Mouse (Mus musculus): Measurements from ENCODE around the gene Vmn1r86. TPM values are rescaled to one million over a fixed set of nuclear protein-coding genes. Genes with fewer than 3 reads are reported as not detected.
A peak's percentile ranks its signal among the peaks of the same experiment; 100 is the strongest.
"Not testable (repeated sequence)": the region's sequence is repeated elsewhere in the genome, so short reads cannot be mapped to it uniquely, and the experiment has no call there.

Gene Vmn1r86
- polyA plus RNA-seq (2015; fragmentation: Nextera tagmentation; extraction: Ambion mirVana): not detected in 2 replicates

GRCm38 (mm10) chr7:13119817-13120216 lies at the start of gene Vmn1r86:
TSS of gene Vmn1r86 (minus strand) at chr7:13119917.
- no peak for TF ChIP-seq CTCF (IDR thresholded peaks at IDR 0.05; ENCODE audit: low read depth)
- no peak within 1 kb of the TSS for H3K27ac ChIP-seq
- H3K4me1 ChIP-seq (replicated peaks; ENCODE audit: insufficient read depth, low read length): no peaks in the 10 kb centered on the region
- H3K27me3 ChIP-seq (ENCODE audit: insufficient read depth, low read length): no peaks in the 10 kb centered on the region
- no peak within 1 kb of the TSS for H3K4me3 ChIP-seq (replicated peaks; ENCODE audit: low read depth, low read length)
- ATAC-seq (replicated peaks; ENCODE audit: low FRiP score, low read depth) (no peak), DNase-seq (ENCODE audit: low spot score) (no peak)
- H3K4me2 ChIP-seq (ENCODE audit: low read length): no peak within 1 kb of the TSS
- H3K9me3 ChIP-seq (replicated peaks; ENCODE audit: low read length): no peaks in the 10 kb centered on the region
- H3K36me3 ChIP-seq (ENCODE audit: insufficient read depth, low read length): no peaks in the 10 kb centered on the region
- H3K9ac ChIP-seq (ENCODE audit: low read depth, low read length): no peak within 1 kb of the TSS

GRCm38 (mm10) chr7:13159268-13159667 lies 39.6 kb upstream of the Vmn1r86 start, which contains the start of gene Vmn1r88:
TSS of gene Vmn1r88 (plus strand) at chr7:13159568.
- H3K4me2 ChIP-seq (ENCODE audit: low read length): no peak within 1 kb of the TSS
- DNase-seq (ENCODE audit: low spot score) (no peak), ATAC-seq (replicated peaks; ENCODE audit: low FRiP score, low read depth) (no peak)
- no peaks in the 10 kb centered on the region for H3K9me3 ChIP-seq (replicated peaks; ENCODE audit: low read length)
- H3K27ac ChIP-seq: no peak within 1 kb of the TSS
- H3K27me3 ChIP-seq (ENCODE audit: insufficient read depth, low read length): no peaks in the 10 kb centered on the region
- no peaks in the 10 kb centered on the region for H3K4me1 ChIP-seq (replicated peaks; ENCODE audit: insufficient read depth, low read length)
- H3K9ac ChIP-seq (ENCODE audit: low read depth, low read length): no peak within 1 kb of the TSS
- TF ChIP-seq CTCF (IDR thresholded peaks at IDR 0.05; ENCODE audit: low read depth): no peak
- no peaks in the 10 kb centered on the region for H3K36me3 ChIP-seq (ENCODE audit: insufficient read depth, low read length)
- no peak within 1 kb of the TSS for H3K4me3 ChIP-seq (replicated peaks; ENCODE audit: low read depth, low read length)

GRCm38 (mm10) chr7:13140057-13140456 lies 20.3 kb upstream of the Vmn1r86 start, which contains the start of gene Vmn1r87:
TSS of gene Vmn1r87 (minus strand) at chr7:13140157.
- TF ChIP-seq CTCF (IDR thresholded peaks at IDR 0.05; ENCODE audit: low read depth): no peak
- Histone ChIP-seq H3K4me3 (replicated peaks; ENCODE audit: low read depth, low read length) (no peak within 1 kb of the TSS), H3K9ac (ENCODE audit: low read depth, low read length) (no peak within 1 kb of the TSS), H3K9me3 (replicated peaks; ENCODE audit: low read length) (no peaks in the 10 kb centered on the region), H3K27ac (no peak within 1 kb of the TSS), H3K36me3 (ENCODE audit: insufficient read depth, low read length) (no peaks in the 10 kb centered on the region), H3K4me1 (replicated peaks; ENCODE audit: insufficient read depth, low read length) (no peaks in the 10 kb centered on the region), H3K27me3 (ENCODE audit: insufficient read depth, low read length) (no peaks in the 10 kb centered on the region), H3K4me2 (ENCODE audit: low read length) (no peak within 1 kb of the TSS)
- 86% methylated on average over 1 of the region's 1 CpGs for whole genome bisulfite sequencing
- DNase-seq (ENCODE audit: low spot score) (no peak), ATAC-seq (replicated peaks; ENCODE audit: low FRiP score, low read depth) (no peak)

- no peak for TF ChIP-seq CTCF (IDR thresholded peaks at IDR 0.05; ENCODE audit: low read depth)
- H3K9me3 ChIP-seq (replicated peaks; ENCODE audit: low read length): no peaks in the 10 kb centered on the region
- H3K4me1 ChIP-seq (replicated peaks; ENCODE audit: insufficient read depth, low read length): no peaks in the 10 kb centered on the region
- no peaks in the 10 kb centered on the region for H3K27me3 ChIP-seq (ENCODE audit: insufficient read depth, low read length)
- no peak for DNase-seq (ENCODE audit: low spot score)
- no peak overlapping the region for H3K4me3 ChIP-seq (replicated peaks; ENCODE audit: low read depth, low read length)
- H3K36me3 ChIP-seq (ENCODE audit: insufficient read depth, low read length): no peaks in the 10 kb centered on the region
- ATAC-seq (replicated peaks; ENCODE audit: low FRiP score, low read depth): no peak
- no peak overlapping the region for H3K9ac ChIP-seq (ENCODE audit: low read depth, low read length)
- H3K4me2 ChIP-seq (ENCODE audit: low read length): no peak overlapping the region
- no peak overlapping the region for H3K27ac ChIP-seq
Measured at GRCm38 (mm10) chr7:13137340-13137739, 17.6 kb upstream of the Vmn1r86 start.

- H3K9ac ChIP-seq (ENCODE audit: low read depth, low read length): no peak overlapping the region
- 85% methylated on average over 2 of the region's 2 CpGs for WGBS
- ATAC-seq (replicated peaks; ENCODE audit: low FRiP score, low read depth): no peak
Measured at GRCm38 (mm10) chr7:13131856-13132255, 12.1 kb upstream of the Vmn1r86 start.

GRCm38 (mm10) chr7:13123554-13124153 lies 3.9 kb upstream of the Vmn1r86 start:
- not testable (repeated sequence) for H3K27me3 ChIP-seq (ENCODE audit: insufficient read depth, low read length); H3K4me1 ChIP-seq (replicated peaks; ENCODE audit: insufficient read depth, low read length); H3K27ac ChIP-seq; H3K4me3 ChIP-seq (replicated peaks; ENCODE audit: low read depth, low read length); DNase-seq (ENCODE audit: low spot score); H3K9ac ChIP-seq (ENCODE audit: low read depth, low read length); H3K36me3 ChIP-seq (ENCODE audit: insufficient read depth, low read length); H3K9me3 ChIP-seq (replicated peaks; ENCODE audit: low read length)
- H3K4me2 ChIP-seq (ENCODE audit: low read length): peak overlapping the region; percentile 25; the same call in 1 of the 2 replicates
- ATAC-seq (replicated peaks; ENCODE audit: low FRiP score, low read depth): peak; percentile 86
- WGBS: 1% methylated on average over 15 of the region's 34 CpGs

More at GRCm38 (mm10) chr7:13131856-13132255, 12.1 kb upstream of the Vmn1r86 start:
- Histone ChIP-seq H3K4me3 (replicated peaks; ENCODE audit: low read depth, low read length) (no peak overlapping the region), H3K4me2 (ENCODE audit: low read length) (no peak overlapping the region), H3K4me1 (replicated peaks; ENCODE audit: insufficient read depth, low read length) (no peaks in the 10 kb centered on the region), H3K27ac (no peak overlapping the region), H3K27me3 (ENCODE audit: insufficient read depth, low read length) (no peaks in the 10 kb centered on the region), H3K9me3 (replicated peaks; ENCODE audit: low read length) (no peaks in the 10 kb centered on the region), H3K36me3 (ENCODE audit: insufficient read depth, low read length) (no peaks in the 10 kb centered on the region)
- no peak for DNase-seq (ENCODE audit: low spot score)
- TF ChIP-seq CTCF (IDR thresholded peaks at IDR 0.05; ENCODE audit: low read depth): no peak

GRCm38 (mm10) chr7:13095073-13095472 lies 24.6 kb downstream of the Vmn1r86 start, which contains the start of gene Vmn1r85:
TSS of gene Vmn1r85 (minus strand) at chr7:13095173.
- ATAC-seq (replicated peaks; ENCODE audit: low FRiP score, low read depth) (no peak), DNase-seq (ENCODE audit: low spot score) (no peak)
- H3K4me2 ChIP-seq (ENCODE audit: low read length): no peak within 1 kb of the TSS
- 56% methylated on average over 3 of the region's 3 CpGs for WGBS
- TF ChIP-seq CTCF (IDR thresholded peaks at IDR 0.05; ENCODE audit: low read depth): no peak
- H3K27ac ChIP-seq: no peak within 1 kb of the TSS
- no peaks in the 10 kb centered on the region for H3K9me3 ChIP-seq (replicated peaks; ENCODE audit: low read length)
- H3K4me3 ChIP-seq (replicated peaks; ENCODE audit: low read depth, low read length): no peak within 1 kb of the TSS
- no peak within 1 kb of the TSS for H3K9ac ChIP-seq (ENCODE audit: low read depth, low read length)
- no peaks in the 10 kb centered on the region for H3K36me3 ChIP-seq (ENCODE audit: insufficient read depth, low read length)
- H3K4me1 ChIP-seq (replicated peaks; ENCODE audit: insufficient read depth, low read length): no peaks in the 10 kb centered on the region
- H3K27me3 ChIP-seq (ENCODE audit: insufficient read depth, low read length): no peaks in the 10 kb centered on the region

Data from kidney, postnatal 0 days (tissue).